Mouse (Mus musculus) heart, adult 2 months (tissue): Measurements from ENCODE around the gene BC003965.
"Not testable (repeated sequence)": the region's sequence is repeated elsewhere in the genome, so short reads cannot be mapped to it uniquely, and the experiment has no call there.

Experiments used
- CTCF ChIP-seq: fragments of 200-600 bp; IDR thresholded peaks from 2 replicates; pipeline ENCODE4 v1.8.1; 2022; ENCODE audit warnings: antibody characterized with exemption, mild to moderate bottlenecking, moderate library complexity
- EP300 ChIP-seq: fragments of 200-500 bp; IDR thresholded peaks from 2 replicates; pipeline ENCODE4 v1.6.1; 2011; ENCODE audit warnings: low read depth, low read length, control low read depth; ENCODE audit not compliant: insufficient read depth
- POLR2A ChIP-seq: fragments of 200-500 bp; IDR thresholded peaks from 2 replicates; pipeline ENCODE4 v1.6.1; 2011; ENCODE audit warnings: mild to moderate bottlenecking, low read depth, low read length, control low read depth; ENCODE audit not compliant: insufficient read depth

DNA sequence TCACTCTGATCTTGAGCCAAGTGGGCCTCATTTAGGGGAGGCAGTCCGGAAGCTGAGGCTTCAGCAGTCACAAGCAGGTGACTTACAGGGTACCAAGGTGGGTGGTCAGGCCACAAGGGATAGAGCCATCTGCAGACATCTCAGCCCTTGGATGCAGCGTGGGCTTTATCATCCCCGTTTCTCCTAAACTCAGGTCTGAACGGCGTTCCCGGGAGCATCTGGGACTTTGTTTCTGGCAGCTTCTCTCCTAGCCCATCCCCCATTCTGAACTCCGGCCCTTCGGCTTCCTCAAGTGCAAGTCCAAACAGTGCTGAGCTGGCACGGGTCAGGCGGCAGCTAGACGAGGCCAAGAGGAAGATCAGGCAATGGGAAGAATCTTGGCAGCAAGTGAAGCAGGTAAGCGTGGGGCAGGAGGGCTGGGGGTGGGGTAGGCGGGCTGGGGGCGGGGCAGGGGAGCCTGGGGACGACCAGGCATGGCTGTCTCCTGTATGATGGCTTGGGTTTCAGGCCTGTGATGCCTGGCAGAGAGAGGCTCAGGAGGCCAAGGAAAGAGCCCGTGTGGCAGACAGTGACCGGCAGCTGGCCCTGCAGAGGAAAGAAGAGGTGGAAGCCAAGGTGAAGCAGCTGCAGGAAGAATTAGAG is 45.8 kb downstream of the BC003965 start:
- TF ChIP-seq CTCF, POLR2A, EP300: not testable (repeated sequence)
